Mouse (Mus musculus) left cerebral cortex, postnatal 4 days (tissue): Measurements from ENCODE around the gene Mbnl2. TPM values are rescaled to one million over a fixed set of nuclear protein-coding genes. Genes with fewer than 3 reads are reported as not detected.
"Not testable (repeated sequence)": the region's sequence is repeated elsewhere in the genome, so short reads cannot be mapped to it uniquely, and the experiment has no call there.

Experiments used
- DNase-seq: peaks from one replicate; pipeline ENCODE4 v3.0.0-alpha.2; 2022
- intact Hi-C: fragments of 180-260 bp; cut with DNase I; formaldehyde crosslinking; loops from one replicate; pipeline ENCODE4 v1.15.1; 2025
- total RNA-seq, 2 experiments: library from RNA; stranded (reverse); gene quantifications; 2 replicates each; pipeline ENCODE4 v1.2.3; 2021

Gene Mbnl2
- total RNA-seq, 2 experiments from 2014 or later, result 39.9 to 41.2 TPM

DNA sequence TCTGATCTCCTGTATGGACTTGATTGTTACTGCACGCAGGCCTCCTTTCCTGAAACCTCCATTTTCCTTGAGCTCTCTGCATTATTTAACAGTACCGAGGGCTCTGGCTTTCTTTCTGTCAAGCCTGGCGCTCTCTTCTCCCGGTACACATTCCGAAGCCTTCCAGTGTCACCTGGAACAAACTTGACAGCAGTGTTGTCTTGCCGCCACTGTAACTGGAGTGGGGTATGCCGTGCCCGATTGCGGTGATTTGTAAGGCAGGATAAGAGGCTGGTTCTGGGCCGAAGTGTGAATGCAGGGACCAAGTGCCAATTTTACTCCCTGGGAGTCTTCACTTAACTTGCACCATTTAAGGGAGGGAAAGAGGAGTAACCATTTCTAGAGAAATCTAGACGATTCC, 77.7 kb downstream of the Mbnl2 start:
- no peak for DNase-seq
- intact Hi-C loops, result no loop called here

DNA sequence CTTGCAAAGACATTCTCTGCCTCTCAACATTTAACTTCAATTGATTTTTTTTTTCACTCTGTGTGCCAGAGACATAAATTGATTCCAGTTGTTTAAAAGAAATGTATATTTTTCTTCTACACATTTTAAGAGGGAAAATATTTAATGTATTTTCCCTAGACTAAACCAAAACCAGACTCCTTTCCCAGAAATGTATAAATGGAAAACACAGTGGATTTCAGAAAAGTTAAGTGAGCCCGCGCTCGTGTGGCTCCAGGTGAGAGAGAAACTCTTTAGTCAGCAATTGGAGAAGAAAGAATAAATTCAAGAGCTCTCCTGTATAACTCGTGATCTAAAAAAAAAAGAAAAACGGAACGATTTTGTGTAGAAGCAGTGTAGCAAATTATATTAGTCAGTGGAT, 79.1 kb downstream of the Mbnl2 start:
- DNase-seq, result no peak
- intact Hi-C loops, result no loop called here

DNA sequence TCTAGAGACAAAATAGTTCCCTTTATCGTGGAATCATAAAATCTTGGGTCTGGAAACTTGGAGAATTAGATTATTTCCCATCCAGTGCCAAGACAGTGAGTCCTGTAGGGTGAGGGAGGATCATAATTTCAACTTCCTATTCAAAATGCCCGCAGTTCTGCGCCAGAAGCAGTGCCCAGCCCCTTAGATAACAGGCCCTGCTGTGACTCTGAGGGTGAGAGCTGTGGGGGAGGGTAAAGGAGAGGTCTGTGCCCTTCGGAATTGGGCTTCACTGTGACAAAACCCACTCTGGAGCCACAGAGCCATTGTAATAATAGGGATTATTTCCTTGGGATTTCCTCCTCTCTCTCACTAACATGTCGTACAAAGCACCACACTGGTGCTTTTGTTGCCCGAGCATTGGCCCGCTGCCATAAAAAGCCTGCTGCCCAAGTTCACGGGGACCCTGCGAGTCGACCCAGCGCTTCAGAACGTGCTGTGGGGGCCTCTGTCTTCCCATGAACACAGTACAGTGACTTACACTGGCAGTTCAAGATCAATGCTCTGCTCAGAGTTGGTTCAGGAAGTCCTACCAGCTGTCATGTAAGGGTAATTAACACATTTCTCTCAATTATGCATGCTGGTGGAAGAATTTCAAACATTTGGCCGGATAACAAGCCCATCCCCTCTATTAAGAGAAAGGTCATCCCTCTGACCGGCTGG, 79.7 kb downstream of the Mbnl2 start:
- intact Hi-C loops, result no loop called here
- peak; percentile 72 for DNase-seq

DNA sequence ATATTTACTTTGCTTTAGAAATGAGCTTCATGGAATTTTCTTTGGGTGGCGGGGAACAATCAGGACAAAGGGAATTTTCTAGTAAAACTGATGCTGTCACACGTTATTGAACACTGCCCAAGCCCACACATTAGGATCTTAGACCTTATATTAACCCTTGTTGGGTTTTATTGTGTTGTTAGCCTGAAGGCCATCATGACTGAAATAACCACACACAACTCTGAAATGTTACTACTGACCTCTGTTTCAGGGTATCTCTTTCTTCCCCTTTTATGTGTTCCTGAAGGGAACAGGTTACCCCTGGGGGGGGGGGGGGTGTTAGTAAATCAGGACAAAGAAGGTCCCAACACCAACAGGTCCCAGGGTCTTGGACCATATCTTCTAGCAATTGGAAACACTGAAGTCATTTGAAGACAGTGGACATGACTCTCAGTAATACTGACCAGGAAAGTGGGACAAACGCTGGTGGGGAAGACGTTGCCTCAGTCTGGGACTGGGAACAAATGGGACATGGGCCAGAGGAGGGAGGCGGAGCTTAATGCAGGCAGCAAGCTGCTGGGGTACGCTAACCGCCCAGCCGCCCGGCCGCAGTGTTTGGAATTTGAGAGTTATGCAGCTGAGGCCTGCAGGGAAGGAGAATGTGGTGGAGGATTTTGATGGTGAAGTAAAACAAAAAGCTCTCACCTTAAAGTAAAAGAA, 80.4 kb downstream of the Mbnl2 start:
- intact Hi-C loops, result no loop called here
- peak; percentile 17 for DNase-seq

DNA sequence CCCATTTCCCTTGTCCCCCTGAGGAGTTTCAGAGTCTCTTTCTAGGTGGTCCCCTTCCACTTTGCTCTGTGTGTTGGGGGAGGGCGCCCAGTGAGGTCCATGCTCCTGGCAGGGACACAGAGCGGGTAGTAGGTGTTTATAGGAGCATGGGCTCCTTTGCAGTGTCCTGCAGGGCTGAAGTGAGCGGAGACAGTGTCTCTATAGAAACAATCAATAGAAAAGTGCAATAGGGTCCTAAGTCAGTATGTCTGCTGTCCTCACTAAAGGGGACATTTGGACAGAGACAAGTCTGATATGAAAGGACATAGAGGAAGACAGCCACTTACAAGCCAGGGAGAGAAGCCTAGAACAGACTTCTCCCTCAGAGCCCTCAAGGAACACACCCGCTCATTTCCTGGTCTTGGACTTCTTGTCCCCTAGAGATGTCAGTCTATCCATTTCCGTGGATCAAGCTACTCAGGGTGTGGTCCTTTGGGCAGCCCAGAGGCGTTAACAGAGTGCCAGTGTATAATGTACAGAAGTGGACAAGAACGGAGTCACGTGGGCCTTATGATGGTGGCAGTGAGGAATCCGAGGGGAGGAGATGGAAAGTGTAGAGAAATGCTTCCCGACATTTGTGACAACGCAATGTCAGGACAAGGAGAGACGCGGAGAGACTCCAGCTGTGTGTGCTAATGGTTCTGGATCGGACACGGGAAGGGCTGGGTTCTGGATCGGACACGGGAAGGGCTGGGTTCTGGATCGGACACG, 82.0 kb downstream of the Mbnl2 start:
- intact Hi-C loops, result no loop called here
- DNase-seq, result no peak

DNA sequence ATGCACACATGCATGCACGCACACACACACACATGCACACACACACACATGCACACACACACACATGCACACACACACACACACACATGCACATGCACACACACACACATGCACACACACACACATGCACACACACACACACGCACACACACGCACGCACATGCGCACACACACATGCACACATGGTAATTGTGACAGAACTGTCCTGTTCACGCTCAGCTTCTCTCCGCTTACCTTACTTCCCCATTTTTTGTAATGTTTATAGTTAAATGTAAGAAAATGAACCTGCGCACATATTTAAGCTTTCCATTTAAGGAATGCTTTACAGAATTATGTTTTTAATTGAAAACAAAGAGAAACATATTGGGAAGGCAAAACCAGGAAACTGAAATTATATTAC, 84.1 kb downstream of the Mbnl2 start:
- intact Hi-C loops, DNase-seq: not testable (repeated sequence)

DNA sequence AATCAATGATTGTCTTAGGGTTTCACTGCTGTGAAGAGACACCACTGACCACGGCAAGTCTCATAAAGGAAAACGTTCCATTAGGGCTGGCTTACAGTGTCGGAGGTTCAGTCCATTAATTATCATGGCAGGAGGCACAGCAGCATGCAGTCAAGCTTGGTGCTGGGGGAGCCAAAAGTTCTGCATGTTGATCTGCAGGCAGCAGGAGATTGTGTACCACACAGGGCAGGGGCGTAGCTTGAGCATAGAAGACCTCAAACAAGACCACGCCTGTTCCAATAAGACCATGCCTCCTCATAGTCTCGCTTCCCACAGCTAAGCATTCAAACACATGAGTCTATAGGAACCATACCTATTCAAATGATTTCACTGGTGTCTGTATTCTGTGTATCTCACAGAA, 85.7 kb downstream of the Mbnl2 start:
- intact Hi-C loops, result no loop called here
- DNase-seq, result no peak

DNA sequence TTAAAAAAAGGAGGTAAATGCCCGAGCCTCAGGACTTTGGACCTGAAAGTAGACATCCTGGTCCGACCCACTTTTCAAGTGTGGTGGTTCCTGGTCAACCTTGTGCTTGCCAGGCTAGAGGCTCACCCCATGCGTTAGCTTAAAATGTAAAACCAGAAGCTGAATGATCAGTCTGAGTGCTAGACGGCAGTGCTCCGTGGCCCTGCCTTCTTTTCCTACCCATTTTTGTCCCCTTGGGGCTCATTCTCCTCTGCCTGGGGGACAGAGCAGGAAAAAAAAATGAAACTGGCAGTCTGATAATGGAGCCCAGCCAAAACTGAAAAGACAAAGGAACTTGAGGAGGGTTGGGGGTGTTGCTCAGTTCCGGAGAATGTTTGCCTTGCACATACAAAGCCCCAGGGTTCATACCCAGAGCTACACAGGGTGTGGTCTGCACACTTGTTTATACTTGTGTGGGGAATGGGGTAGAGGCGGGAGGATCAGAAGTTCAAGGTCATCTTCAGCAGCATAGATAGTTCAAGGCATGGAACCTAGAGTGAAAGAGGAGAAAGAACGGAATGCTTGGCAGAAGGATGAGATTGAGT, 87.0 kb downstream of the Mbnl2 start:
- intact Hi-C loops, result no loop called here
- DNase-seq, result no peak

DNA sequence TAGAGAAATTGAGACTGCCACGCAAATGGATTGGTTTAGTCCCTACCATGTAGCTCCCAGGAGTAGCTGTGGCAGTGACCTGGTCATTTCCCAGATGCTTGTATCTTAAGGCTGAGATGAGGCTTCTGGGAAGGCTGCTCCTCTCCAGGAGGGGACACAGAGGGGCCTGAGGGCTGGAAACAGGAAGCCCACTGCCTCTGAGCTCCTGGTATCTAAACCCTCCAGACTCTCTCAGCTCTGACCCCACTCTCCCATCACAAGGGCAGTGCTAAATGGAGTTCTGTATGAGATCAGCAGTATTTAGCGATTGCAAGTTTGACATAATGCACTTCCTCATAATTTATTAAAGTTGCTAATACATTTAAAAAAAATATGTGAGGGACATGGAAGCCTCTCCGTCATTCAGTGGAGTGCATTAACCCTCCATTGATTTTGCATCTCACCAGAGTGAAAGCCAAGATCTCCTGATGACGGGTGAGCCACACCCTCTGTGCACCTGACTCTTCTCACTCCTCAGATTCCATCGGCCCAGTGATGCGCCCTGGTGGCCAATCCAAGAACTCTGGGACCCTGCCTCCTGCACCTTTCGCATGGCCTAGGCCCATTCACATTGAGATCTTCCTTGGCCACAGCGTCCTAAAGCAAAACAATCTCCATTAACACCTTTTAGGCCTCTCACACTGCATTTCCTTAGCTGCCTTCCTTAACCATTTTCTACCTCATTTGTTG, 87.8 kb downstream of the Mbnl2 start:
- intact Hi-C loops, result no loop called here

DNA sequence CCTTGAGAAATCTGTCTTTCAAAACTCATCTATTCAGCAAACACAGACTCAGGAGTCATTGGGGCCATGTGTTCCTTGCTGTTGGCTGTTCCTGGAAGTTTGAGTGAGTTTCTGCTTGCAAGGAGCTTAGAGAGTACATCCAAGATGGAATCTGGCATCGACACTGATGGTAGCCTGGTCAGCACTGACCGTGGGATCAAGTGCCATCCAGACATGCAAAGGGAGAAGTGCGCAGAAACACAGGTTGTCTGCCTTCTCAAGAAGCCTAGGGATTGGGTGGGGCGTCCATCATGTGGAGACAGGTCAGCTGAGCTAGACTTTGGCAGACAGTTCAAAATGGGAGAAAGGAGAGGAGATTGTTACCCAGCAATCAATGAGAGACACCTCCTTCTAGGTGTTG, 89.6 kb downstream of the Mbnl2 start:
- no peak for DNase-seq
- intact Hi-C loops, result no loop called here

More for the DNA sequence above, 87.8 kb downstream of the Mbnl2 start:
- DNase-seq, result no peak

DNA sequence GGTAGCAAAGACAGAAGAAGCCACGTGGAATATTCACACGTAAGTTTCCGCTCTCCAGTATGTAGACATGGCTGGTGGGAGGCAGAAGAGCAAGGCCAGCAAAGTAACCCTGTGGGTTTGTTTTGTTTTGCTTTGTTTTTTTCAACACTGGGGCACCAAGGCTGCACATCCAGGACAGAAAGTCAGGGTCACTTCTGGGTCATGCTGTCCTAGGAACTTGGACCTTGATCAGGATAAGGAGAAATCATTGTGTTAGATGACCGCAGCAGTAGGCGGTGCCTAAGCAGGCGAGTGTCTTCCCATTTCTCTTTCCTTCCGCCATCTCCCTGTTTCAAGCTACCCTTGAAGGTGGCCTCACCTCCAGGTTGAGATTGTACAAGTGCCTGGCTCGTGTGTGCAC, 91.5 kb downstream of the Mbnl2 start:
- DNase-seq, result no peak
- intact Hi-C loops, result no loop called here

DNA sequence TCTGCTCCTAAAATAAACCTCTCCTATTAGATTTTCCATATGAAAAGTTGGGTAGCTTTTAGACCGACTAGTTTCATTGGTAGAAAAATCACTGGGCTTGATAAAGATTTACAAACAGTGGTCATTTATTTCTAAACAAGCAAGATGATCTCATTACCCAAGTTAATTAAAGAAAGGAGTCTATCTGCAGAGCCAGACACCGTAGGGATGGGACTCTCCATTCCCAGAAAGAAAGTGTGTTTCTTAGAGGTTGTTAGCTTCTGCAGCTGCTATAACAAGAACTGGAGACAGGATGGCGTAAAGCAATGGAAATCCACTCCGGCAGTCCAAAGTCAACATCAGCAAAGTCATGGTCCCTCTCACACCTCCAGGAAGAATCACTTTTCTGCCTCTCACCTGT, 92.1 kb downstream of the Mbnl2 start:
- no peak for DNase-seq
- intact Hi-C loops, result no loop called here

DNA sequence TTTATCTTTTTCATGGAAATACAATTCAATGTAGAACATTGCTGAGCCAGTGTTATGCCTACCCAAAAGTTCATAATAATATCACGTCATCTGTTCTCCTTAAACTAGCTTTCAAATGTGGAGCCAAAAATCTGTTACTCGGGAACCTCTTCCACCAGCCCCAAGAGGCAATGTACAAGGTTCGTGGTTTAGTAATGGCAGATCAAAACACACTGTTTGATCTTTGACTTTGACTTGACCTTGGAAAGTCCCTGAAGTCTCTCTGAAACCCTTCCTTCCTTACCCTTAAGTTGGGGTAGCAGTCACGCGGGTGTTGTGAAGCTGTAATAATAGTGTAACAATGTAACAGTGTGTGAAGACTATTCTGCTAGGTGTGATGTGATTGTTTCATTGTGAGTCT, 93.0 kb downstream of the Mbnl2 start:
- intact Hi-C loops, result no loop called here
- no peak for DNase-seq

DNA sequence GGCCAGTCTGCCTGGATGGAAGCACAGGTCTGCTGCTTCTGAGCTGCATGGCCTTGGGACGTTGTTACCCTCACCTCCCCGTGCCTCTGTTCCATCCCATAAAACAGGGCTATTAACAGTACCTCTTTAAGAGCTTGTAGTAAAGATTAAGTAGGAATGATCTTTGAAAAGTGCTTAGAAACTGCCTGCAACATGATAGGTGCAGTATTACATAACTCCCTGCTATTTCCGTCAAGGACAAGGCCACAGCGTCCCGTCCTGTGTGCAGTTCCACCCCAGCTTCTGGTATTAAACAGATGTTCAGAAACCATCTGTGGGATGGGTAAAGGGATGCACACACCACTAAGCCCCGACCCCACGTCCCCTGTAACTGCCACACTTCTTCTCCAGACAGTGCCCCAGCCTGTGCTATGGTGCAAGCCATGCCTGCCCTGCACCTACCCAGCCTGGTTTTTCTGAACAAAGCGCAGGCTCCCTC, 93.5 kb downstream of the Mbnl2 start:
- no peak for DNase-seq
- intact Hi-C loops, result no loop called here

DNA sequence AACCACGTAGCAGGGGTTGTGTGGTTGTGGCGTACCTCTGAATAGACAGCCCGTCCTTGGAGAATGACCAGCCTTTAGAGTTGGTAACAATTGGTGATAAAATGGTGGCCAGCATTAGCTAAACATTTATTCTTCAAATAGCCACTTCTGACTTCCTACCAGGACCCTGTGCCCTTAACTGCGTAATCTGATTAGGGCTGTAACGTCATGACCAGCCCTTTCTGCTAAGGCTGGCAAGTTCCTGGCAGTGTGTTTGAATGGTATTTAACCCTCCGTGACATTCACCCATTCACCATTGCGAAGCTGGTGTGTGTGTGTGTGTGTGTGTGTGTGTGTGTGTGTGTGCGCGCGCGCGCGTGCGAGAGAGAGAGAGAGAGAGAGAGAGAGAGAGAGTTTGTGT, 94.6 kb downstream of the Mbnl2 start:
- intact Hi-C loops, result no loop called here
- no peak for DNase-seq

DNA sequence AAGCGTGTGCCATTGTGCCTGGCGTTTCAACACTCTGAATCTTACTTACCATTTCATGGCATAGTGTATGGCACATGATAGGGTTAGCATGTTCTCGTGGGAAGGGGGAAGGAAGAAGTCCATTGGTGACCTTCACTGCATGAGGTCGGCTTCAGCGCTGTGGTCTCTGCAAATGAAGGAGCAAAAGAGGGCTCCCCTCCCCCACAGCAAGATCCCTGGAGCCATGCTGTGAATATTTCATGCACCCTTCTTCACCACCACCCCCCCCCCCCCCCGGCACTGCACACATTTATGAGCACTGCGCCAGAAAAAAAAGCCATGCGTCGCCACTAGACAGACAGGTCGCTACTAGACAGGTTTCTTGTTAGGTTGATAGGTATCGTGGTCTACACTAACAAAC, 95.2 kb downstream of the Mbnl2 start:
- no peak for DNase-seq

DNA sequence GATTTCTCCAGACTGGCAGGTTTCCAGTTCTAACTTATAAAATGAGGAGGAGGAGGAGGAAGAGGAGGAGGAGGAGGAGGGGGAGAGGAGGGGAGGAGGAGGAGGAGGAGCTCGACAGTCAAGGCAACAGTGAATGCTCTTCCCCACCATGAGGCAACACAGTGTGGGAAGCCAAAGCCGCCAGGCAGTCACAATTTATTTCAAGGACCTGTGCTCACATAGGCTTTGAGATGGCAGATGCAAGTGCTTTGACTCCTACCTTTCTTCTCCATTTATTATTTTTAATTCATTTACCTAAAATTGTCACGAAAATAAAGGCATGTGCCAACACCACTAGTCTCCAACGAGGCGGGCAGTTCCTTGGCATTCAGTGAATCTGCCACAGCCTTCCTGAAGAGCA, 95.7 kb downstream of the Mbnl2 start:
- DNase-seq, result no peak
- intact Hi-C loops, result no loop called here

More for the DNA sequence above, 95.2 kb downstream of the Mbnl2 start:
- intact Hi-C loops, result no loop called here

DNA sequence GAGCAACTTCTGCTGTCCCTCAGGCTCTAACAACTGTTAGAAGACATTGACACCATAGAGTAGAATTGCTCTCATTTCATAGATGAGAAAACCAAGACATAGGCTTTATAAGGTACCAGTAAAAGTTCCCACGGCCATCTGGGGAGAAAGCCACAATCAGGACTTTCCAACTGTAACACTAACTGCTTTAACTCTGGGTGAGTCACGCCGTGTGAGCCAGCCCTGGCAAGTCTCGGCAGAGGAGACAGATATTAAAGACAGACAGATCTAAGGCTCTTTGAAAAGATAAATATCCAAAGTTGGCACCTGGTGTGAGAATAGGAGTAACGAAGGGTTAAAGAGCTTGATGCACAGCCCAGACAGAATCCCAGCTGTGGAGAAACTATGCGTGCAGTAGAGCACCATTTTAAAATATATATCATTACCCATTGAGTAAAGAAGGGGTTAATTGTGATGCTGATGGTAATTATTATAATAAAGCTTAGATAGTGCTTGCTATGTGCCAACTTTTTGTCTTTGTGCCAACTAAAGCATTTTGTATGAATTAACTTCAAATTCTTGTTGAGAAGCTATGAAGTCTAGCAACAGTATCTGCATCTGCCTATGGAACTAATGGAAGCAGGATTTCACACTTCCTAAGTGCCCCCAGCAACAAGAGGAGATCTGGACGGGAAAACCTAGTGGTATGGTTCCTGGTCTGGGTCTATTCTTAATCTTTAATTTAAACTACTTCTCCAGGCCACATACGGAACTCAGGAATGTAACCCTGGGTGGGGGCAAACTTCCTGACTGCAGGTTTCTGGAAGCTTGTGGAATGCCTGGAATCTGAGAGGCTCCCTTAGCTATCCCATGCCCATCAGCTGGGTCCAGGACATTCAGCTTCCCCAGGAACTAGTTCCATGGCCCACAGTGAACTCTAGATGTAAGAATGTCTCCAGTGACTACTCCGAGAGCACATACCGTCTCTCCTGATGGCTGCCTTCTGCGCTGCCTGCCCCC, 97.9 kb downstream of the Mbnl2 start:
- intact Hi-C loops, result no loop called here
- no peak for DNase-seq

DNA sequence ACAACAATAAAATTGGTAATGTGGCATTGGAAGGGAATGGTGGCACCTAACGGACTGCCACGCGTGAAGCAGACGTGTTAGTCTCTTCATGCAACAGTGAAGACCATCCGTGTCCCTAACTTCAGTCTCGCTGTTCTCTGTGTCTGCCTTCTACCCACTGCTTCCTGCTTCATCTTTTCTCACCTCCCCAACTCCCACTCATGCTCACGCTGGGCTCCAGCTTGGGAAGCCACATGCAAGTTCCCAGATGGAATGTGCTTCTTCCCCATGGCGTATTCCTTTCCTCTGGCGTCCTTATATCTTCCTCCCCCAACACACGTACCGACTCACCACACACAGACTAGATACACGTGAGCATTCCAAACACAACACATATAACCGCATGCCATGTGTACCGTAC, 99.3 kb downstream of the Mbnl2 start:
- DNase-seq, result no peak
- intact Hi-C loops, result no loop called here

DNA sequence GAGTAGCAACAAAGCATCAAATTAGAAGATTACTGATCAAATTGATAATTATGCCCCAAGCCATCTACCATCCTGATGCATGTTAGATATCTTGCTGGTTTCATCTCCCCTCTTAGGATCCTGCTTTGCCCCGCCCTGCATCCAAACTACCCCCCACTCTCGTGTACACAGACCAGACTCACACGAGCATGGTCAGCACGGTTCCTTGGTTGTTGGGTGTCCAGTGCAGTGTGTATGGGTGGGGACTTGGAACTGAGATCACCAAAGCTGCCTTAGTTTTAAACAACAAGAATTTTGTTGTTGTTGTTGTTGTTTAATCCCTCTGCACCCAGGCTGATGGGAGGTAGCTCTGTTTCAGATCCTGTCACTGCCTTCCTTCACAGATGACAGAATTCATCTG, 101.7 kb downstream of the Mbnl2 start:
- intact Hi-C loops, result no loop called here
- DNase-seq, result no peak
